23 mouse cellular contexts compared by ENCODE assay signal in genomic region chr6:138335858-138336257, GRCm38 (mm10).
"Had no signal": no experiment of that assay in that cellular context is flagged by ENCODE, and none has a peak within 500 bp of the region (broad histone marks: within the 10 kb centered on the region; RNA-seq: fewer than 3 reads in every experiment).

No protein-coding gene starts in this region.

- DNase-seq: forebrain, postnatal 0 days; gastrocnemius, postnatal 14 days; gastrocnemius, postnatal 36 days; heart, adult 11 months; heart, adult 2 months; heart, postnatal 14 days; heart, postnatal 36 days; kidney, adult 11 months; kidney, adult 2 months; kidney, adult 9 months; kidney, postnatal 25 days; kidney, postnatal 4 days; liver; liver, embryonic 13.5 days had no signal

- H3K4me3 ChIP-seq: heart, adult 2 months; heart, embryonic 13.5 days; heart, embryonic 15.5 days; hindbrain, embryonic 13.5 days; hindbrain, embryonic 15.5 days; kidney, embryonic 15.5 days; limb, embryonic 10.5 days; limb, embryonic 12.5 days; liver, embryonic 13.5 days had no signal

- H3K27ac ChIP-seq: heart, adult 2 months; heart, embryonic 13.5 days; heart, embryonic 15.5 days; hindbrain, embryonic 13.5 days; hindbrain, embryonic 15.5 days; hindbrain, postnatal 0 days; kidney, embryonic 15.5 days; kidney, postnatal 0 days; limb, embryonic 10.5 days; limb, embryonic 12.5 days; liver, embryonic 13.5 days had no signal
